Mouse (Mus musculus) thymus, postnatal 36 days (tissue): ENCODE data around the gene Omd.
"Not testable (repeated sequence)": the region's sequence is repeated elsewhere in the genome, so short reads cannot be mapped to it uniquely, and the experiment has no call there.

ENCODE experiments used
- DNase-seq, 2 experiments: peaks; one replicate each; pipeline ENCODE4 v3.0.0; 2022; ENCODE audit warnings: mixed read lengths in 2 of 2

Omd gene

DNA sequence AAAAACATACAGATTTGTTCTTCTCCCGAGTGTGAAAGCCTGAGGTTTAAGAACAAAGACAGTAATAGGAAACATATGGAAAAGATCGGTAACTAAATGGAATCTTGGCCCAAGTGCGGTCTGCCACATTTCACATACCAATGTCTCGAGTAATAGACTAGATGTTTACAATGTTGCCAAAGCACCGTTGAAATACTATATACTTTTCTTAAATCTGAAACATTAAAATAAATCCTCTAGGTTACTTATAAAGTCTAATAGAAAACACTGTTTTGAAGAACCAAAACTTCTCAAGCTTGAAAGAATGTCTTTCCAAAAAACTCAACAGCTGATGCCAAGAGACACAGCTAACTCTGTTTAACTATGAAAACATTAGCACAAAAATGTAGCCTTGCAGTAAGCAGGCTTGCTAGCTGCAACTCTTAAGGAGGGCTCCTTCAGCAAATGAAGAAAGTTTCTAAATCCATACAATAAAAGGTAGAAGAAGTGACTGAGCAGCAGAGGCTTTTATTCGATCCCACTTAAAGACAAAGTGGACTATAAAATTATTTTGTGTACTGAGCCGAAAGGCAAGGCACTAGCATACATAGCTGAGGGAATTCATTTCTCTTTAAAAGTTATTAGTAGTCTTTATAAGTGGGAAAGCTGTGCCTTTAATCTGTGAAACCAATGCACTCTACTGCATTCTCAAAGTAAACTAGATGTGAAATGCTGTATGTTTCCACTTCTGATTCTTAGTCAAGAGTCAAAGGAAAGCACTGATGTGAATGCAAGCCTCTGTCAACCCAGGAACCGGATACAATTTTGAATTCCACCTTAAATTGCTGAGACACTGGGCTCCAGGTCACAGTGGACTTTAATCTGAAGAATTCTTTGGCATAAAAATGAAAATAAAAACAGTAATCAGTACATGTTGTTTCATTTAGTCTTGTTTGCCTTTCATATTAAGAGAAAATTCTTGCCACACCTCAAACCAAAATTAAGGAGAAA, at the start of gene Omd:
Gene Omd (plus strand): TSS at position 922 of the 990 bp plus-strand sequence.
- DNase-seq = no peak

DNA sequence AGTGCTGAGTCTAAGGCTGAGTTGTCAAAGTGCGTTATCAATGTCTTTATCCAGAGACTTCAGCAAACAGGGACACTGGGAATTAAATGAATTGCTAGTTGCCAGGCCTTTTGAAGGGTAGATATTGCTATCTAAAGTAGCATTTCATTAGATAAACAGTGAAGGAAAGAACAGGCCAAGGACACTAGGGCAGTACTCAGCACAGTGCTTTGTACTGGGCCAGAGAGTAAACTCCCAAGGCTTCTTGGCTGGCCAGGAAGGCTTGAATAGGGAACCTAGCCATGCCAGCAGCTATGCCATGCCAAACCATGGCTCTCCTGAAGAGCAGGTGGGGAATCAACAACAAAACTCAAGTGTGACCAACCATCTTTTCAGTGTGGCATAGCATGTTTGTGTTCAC, 45.3 kb upstream of the Omd start:
- no peak for DNase-seq

DNA sequence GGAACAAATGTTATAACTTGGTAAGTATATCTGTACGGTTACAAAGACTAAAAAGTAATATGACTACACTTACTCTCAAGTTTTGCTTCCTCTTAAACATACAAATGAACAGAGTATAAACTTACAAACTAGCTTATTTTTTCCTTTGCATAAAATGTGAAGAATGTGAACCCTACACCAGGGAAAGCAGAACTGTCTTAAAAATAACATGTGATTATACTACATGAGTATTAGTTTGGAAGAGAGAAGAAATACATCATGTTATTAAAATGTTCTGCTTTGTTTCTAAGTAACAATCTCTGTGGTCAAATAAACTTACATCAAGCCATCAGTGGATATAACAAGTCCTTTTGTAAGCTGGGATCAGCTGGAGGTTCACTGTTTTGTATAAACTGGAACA, 43.6 kb upstream of the Omd start:
- no peak for DNase-seq

DNA sequence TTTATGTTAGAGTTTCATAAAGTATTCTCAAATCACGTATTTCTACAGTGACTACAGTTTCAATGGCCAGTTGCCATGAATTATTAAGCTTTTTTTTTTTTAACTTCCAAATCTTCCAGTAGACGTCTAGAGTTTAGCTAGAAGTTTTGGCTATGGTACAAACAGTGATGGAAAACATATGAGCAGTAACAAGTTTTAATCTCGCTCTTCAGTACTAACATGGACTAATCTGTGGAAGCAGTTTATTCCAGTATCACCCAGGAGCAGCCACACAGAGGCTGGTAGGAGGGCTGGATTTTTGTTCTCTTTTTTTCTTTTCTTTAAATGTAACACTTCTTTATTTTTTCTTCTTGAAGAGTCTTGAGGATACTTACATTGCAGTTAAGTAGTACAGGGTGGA, 38.0 kb upstream of the Omd start, which contains the start of gene Aspn:
Gene Aspn (plus strand): TSS at position 165 of the 400 bp plus-strand sequence.
- no peak for DNase-seq

DNA sequence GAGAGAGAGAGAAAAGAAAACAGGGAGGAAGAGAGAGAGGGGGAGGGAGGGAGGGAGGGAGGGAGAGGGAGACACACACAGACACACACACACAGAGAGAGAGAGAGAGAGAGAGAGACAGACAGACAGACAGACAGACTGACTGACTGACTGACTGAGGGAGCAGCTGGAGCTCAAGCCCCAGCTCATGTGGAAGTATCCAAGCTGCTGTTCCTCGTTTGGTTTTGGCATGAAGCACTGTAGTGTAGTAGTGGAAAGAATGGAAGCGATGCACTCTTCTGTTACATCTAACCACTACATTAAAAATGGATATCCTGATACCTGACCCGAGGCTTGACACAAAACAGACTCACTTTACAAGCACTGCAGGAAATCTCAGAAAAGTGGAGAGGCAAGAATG, 36.6 kb upstream of the Omd start:
- no peak for DNase-seq

DNA sequence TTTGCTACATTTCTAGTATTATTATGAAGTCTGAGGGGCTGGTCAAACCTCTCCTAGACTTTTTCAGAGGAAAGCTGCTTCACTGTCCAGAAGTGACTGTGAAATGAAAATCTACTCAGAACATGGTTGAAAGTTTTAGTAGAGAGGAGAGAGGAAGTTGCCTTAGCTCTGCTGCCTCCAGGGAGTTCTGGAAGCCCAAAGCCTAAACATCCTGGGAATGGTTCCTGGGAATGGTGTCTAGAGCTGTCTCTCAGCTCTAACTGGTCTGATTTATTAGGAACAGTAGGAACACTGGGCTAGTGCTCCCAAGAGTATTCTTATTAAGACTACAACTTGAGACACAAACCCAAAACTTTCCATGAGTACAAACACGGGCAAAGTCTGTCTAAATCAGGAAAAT, 35.7 kb upstream of the Omd start:
- no peak for DNase-seq

DNA sequence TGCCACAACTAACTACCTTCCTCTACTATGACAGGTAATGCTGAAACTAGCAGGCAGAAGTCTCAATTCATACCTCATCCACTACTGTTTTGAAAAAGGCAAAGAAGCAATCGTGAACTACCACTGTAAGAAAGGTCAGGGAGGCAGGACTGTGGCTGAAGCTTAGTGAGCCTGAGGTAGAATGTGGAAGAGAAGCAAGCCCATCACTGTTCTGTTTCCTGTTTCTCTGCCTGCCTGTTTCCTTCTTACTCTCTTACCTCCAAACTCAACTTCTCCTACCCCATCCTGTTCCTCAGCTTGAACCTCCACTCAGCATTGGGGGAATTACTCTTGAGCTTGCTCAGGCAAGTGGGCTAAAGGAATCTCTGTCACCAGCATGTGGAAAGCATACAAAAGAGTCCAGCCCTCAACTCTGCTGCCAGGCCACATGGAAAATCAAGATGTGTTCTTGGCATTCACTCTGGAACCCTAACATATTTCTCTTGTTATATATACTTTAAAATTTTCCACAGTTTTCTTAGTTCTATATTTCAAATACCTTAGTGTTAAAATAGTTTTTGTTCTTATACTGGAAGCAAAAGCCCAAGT, 34.6 kb upstream of the Omd start:
- no peak for DNase-seq

DNA sequence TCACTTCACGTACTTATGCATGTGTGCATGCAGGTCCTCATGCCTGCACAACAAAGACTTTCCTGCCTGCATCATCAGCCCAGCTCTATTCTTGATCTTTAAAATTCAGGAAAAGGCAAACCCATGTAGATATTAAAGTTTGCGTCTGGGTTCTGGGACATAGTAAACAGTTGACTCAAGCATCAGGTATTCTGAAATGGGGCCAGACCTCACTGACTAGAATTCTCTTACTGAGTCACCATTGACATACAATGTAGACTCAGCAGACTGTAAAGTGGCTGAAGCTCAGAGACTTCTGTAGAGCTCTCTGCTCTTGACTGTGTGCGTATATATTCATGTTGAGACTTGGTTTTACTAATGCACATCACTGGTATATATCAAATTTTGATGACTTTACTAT, 32.6 kb upstream of the Omd start:
- no peak for DNase-seq

DNA sequence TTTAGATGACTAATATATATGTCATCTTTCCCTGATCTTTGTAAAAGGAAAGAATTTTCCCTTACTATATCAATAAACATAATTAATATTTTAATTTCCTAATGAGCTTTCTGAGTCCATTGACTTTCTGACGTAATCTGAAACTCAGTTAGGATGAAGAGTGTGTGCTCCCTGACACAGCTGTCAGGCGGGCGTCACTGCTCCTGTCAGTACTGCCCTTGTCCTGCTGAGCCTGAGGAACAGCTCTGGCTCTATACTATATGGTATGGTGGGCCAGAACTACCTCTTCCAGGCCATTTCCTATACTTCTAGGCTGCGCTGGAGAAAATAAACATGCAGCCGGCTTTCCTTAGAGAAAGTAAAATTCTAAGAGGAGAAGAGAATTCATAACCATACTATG, 27.7 kb upstream of the Omd start:
- no peak for DNase-seq

DNA sequence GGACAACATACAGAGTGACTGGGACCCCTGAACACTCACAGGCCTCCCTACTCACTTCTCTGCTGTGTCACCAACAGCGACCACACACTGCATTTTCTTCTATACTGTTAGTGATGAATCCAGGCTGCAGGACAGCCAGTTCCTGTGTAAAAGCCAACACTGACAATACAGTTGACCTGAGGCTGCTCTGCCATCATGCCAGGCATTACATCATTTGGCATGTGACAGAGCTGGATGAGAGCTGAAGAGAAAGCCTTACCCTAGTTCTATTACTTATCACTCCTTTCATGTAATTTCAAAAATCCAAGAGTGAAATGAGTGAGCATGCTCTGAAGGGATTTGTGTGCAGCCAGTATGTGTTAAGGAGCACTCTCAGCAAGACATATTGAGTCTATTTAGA, 26.1 kb upstream of the Omd start:
- DNase-seq = no peak

DNA sequence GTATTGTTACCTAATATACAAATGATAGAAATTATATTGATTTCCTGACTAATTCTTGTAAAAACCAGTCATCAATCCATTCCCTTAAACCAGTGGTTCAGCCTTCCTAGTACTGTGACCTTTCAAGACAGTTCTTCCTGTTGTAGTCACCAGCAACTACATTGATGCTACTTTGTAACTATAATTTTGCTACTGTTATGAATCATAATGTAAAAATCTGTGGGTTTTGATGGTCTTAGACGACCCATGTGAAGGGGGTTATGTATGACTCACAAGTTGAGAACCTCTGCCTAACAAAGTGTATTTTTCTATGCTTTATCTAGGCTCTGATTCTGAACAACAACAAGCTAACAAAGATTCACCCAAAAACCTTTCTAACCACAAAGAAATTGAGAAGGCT, 25.3 kb upstream of the Omd start:
- DNase-seq = no peak

DNA sequence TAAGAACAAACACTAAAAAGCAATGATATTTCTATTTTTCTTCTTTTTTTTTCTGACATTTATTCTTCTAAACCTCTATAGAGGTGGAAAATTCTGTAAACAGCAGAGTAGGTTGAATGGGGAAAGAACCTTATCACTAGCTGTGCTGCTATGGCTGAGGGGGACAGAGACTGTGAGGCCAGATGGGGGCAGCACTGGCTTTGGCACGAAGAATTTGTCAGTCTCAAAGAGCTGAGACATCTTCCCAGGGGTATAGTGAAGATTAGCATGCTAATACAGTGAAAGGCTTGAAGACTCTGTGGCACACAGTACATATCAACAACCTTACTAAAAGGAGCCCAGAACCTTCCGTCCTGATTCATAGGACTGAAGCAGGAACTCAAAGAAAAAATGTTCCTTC, 23.1 kb upstream of the Omd start:
- peak in 1 of 2 experiments; percentile 6 for DNase-seq

DNA sequence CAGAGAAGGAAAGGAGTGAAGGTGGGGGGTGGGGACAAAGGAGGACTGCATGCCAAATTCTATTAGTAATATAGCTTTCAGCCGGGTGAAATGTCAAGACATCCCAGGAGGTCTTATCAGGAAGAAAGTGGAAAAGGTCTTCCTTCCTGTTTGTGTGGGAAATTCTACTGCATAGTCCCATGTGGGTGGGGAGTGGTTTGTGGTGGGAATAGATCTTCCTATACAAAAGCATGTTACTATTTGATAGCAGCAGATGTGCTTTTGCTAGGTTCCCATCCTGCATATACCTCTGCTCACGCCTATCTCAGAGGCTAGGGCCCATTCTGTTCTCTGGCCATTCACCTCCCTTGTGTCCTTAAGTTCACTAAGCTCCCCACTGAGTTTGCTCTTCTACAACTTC, 21.4 kb upstream of the Omd start:
- DNase-seq = no peak

DNA sequence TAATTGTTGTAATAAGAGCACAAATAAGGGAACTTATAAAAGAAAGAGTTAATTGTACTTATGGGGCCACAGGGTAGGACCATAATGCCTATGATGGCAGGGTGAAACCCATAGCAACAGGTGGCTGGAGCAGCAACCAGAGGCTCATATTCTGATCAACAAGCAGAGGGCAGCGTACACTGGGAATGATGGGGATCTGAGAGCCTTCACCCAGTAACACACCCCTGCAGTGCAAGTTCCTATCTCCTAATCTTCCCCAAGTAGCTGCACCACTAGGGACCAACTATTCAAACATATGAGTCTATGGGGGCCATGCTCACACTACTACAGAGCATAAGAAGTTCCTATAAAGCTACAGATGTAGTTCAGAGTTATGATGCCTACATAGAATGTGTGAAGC, 17.9 kb upstream of the Omd start:
- no peak for DNase-seq

DNA sequence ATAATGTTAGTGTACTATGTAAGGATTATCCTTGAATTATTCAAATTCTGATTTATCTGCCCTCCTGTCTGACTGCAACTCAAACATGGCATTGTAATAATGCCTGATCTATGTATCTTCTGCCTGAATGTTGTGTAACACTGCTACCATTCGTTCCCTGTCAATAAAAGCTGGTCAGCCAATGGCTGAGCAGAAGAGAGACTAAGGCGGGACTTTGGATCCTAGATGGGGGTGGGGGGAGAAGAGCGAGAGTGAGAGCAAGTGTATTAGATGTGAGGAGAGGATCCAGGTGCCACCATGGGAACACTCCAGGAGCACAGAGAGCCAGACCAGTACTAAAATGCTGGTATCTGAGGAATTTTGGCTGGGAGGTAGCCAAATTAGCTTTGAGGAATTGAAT, 11.9 kb upstream of the Omd start:
- DNase-seq = no peak

DNA sequence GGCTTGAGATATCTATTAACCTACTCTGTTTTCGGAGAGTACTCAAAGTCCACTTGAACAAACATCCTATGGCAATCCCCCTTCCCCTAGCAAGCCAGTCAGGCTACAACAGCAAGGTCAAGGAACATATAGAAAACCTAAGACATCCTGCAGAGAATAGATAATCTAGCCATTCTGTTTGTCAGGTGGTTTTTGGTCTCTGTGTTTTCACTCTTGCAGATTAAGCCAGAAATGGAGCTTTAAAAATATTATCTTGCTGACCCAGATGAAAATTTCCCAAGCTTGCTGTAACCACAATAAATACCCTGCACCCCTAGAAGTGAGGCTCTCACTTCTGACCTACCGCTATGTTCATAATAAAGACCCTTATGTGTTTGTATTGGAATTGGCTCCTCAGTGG, 10.8 kb upstream of the Omd start:
- DNase-seq = no peak

DNA sequence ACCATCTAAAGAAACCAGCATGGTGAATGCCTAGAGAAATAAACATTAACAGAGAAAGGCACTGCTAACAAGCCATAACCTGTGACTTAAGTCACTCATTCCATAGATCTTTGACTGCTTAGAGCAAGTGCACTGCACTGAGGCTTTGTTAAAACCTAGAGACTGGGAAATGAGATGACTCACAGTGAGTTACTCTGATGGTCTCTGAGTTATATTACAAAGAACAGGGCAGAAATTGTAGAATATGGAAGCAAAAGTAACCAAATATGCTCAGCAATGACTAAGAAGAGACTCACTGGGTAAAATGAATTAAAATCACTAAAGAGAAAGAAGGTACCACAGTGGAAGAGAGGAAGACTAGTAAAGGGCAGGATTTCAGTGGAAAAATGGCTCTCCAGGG, 1.6 kb downstream of the Omd start:
- no peak for DNase-seq

DNA sequence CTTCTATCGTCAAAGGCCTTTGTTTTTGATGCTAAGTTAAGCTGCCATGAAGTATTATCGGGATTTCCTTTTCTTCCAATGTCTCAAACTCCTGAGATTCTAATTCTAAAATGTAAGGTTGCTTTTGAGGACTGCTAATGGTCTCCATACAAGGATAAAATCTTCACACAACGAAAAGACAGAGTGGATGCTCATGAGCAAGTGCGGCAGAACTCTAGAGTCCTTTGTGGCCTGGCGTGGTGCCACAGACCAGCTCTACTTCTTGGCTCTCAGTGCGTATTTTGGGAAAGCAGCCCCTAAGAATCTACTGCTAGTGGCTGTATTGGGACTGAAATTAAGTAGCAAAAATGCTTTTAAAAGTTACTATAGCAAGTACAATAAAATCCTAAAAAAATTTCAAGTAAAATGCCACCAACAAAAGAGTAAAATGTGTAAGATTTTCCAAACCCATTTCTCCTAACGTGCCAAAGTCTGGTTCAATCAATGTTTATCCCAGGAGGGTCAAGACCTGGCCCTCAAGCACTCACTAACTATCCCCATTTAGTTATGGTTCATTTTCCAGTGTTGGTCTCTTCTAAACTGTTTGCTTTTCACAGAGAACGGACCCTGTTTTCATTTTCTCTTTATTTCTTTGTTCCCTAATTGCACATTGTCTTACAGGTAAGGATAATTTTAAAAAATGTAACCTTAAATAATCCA, 2.2 kb downstream of the Omd start:
- no peak for DNase-seq

DNA sequence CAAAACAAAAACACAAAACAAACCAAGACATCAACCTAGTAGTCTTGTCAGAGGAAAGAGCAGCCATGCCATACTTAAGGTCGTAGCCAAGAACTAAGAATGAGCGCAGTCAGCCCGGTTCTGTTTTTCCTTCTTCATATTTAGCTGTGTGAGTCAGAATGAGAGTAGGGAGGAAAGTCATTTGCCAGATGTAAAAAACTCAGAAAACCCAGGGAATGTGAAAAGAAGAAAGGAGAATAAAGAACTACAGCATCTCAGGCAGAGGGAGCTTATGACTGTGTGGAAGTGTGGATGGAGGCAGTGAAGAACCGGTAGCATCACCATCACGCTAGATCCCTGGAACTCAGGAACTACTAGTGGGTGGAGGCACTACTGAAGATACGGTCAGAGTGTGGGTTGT, 3.8 kb downstream of the Omd start:
- no peak for DNase-seq

DNA sequence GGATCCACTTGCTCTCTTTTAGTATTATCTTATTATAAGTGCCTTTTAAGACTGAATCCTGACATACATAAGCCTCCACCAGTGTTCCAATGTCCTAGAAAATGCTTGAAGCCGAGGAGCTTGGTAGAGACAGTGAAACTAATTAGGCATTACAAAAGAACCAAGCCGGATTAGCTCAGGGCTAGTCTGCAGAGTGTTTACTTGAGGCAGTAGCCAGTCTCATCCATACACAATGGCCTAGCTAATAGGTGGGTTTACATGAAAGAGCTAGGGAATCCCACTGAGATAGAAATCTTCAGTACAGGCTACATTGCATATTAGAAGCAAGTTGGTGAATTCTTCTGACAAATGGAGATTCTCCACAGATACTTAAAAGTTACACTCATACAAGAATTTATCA, 20.3 kb downstream of the Omd start:
- not testable (repeated sequence) for DNase-seq

DNA sequence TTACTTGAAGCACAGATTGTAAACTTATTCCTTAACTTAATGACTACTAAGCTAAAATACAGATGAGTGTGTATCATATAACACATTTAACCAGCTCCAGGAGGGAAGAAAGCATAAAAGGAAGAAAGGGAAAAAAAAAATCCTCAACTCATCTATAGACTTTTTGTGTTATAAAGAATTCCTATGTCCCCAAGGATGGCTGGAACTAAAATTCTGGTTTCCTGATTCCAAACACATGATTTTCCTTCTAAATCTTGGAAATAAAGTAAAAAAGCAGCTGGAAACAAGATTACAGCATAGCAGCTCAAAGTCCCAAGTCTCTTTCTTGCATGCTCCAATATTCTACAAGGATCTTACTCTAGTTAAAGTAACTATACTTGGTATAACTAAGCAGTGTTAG, 21.3 kb downstream of the Omd start:
- DNase-seq = no peak

DNA sequence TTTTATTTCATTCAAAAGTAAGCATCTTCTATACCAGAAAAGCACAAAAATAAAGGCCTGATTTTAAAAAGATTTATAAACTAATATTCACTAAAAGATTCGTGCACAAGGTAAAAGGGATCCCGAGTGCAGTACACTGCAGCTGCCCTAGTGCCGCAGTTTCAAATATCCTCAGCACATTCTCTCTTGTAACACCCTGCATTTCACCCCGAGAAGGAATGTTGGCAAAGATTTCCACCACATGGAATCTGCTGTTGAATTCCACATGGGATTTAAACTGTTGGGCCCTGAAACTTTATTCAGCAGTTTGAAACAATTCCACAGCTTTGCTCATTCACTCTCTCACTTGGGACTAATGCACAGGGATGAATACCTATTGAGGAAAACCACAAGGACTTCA, 25.5 kb downstream of the Omd start, which contains the start of gene Ogn:
Gene Ogn (plus strand): TSS at position 333 of the 400 bp plus-strand sequence.
- DNase-seq = no peak

DNA sequence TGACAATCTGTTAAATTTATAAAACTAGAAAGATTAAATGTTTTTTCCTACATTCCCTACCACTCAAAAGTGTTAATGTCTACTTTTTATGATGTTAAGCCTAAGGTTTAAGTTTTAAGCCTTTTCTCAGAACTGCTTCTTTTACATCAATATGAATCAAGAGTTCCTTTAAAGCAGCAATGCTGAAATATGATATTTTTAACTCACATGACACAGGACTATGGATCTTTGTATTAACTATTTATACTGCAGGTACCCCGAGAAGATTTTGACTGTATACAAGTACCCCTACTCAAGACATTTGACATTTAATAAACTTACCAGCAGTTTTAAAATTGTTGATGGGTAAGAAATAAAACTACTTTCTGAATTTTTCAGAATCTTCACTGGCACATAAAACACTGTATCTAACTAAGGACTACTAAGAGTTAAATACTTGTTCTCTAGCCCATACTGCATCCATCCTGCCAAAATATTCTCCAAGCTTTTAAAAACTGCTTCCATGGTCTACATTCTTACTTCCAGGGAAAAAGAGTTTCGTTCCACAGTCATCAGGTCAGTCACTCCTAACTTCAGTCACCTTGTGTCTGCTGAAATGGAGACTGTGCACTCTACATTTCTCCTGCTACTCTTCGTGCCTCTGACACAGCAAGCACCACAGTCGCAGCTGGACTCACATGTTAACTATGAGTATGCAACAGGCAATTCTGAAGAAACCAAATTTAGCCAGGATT, 26.5 kb downstream of the Omd start:
- no peak for DNase-seq
